Mouse (Mus musculus): ENCODE results near the gene Vamp3. TPM values are rescaled to one million over a fixed set of nuclear protein-coding genes. Genes with fewer than 3 reads are reported as not detected.

Gene Vamp3
- polyA plus RNA-seq, 1 experiment: 54.8 TPM

DNA sequence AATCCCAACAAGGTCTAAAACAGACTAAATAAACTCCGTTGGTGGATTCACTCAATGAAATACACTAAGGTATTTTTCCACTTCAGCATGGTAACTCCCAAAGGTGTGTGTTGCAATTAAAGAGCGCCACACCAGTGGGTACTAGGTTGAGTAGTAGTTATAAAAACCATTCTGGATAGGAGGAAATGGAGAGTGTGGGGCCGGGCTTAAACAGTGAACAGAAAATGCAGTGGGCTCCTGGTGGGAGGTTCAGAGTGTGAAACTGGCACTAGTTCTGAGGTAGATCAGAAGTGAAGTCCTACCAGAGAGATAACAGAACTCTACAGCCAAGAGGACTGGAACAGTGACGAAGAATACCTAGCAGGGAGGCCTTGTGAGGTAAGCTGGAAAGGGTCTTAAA is 871 bp upstream of the Vamp3 start:
- no peak overlapping the region; the same call in 1 of the 2 replicates for H3K4me3 ChIP-seq (ENCODE audit: insufficient read depth, low read length)
- no peak overlapping the region for H3K27ac ChIP-seq (ENCODE audit: insufficient read depth, low read length)
- H3K4me1 ChIP-seq (ENCODE audit: control insufficient read depth, insufficient read depth, low read length): peaks cover 3% of the 10 kb centered on the region; the same call in 1 of the 2 replicates
- TF ChIP-seq POLR2A (IDR thresholded peaks at IDR 0.05; ENCODE audit: extremely low read depth, insufficient read depth, low read length): no peak
- no peak for TF ChIP-seq CTCF (IDR thresholded peaks at IDR 0.05; ENCODE audit: extremely low read depth, insufficient read depth, low read length)

DNA sequence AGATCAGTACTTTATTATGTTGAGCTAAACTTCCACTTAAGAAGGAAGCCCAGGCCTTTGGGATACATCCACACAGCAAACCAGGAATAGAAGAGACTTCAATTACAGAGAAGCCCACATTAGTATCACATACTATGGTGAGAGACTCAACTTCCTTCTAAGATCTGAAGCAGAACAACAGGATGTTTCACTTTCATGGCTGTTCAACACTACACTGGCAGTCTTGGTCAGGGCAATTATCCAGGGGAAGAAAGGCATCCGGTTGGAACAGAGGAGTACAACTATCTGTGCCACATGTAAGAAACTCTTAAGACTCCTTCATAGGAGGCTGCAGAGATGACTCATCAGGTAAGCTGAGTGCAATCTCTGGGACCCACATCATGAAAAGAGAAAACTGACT is 6.6 kb downstream of the Vamp3 start:
- no peak for TF ChIP-seq POLR2A (IDR thresholded peaks at IDR 0.05; ENCODE audit: extremely low read depth, insufficient read depth, low read length)
- no peak for TF ChIP-seq CTCF (IDR thresholded peaks at IDR 0.05; ENCODE audit: extremely low read depth, insufficient read depth, low read length)
- Histone ChIP-seq H3K27ac (ENCODE audit: insufficient read depth, low read length) (no peak overlapping the region), H3K4me3 (ENCODE audit: insufficient read depth, low read length) (no peak overlapping the region), H3K4me1 (ENCODE audit: control insufficient read depth, insufficient read depth, low read length) (peaks cover 3% of the 10 kb centered on the region; the same call in 1 of the 2 replicates)

- Histone ChIP-seq H3K4me1 (ENCODE audit: control insufficient read depth, insufficient read depth, low read length) (peaks cover 3% of the 10 kb centered on the region; the same call in 1 of the 2 replicates), H3K4me3 (ENCODE audit: insufficient read depth, low read length) (no peak overlapping the region), H3K27ac (ENCODE audit: insufficient read depth, low read length) (no peak overlapping the region)
- TF ChIP-seq CTCF (IDR thresholded peaks at IDR 0.05; ENCODE audit: extremely low read depth, insufficient read depth, low read length) (no peak), POLR2A (IDR thresholded peaks at IDR 0.05; ENCODE audit: extremely low read depth, insufficient read depth, low read length) (no peak)
Measured at GRCm38 (mm10) chr4:151046524-151046923, 11.2 kb downstream of the Vamp3 start.

DNA sequence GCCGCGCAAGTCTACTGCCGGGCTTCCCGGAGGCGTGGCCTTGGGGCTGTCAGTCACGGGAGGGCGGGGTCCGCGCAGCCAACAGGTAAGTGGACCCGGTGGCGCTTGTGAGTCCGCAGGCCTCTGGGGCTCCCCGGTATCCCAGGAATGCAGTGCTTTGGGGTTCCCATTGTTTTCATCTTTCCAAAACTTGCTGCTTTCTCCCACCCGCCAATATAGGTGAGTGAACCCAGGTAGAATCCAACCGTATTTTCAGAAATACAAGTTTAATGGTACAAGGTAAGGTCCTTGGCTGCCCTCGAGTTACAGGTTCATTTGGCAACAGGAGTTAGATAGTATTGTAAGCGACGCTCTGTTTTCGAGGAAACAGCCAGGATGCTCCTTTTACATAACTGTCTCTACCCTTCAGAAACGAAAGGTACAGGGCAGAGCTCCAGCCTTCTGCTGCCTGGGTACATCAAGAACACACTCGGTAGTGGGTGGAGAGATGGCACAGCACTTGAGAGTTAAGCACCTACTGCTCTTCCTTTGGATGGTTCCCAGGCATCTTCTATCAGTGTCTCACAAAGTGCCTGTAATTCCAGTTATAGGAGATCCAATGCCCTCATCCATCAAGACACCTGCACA is 12.7 kb downstream of the Vamp3 start:
- H3K4me3 ChIP-seq (ENCODE audit: insufficient read depth, low read length): peak overlapping the region; percentile 61
- TF ChIP-seq CTCF (IDR thresholded peaks at IDR 0.05; ENCODE audit: extremely low read depth, insufficient read depth, low read length) (no peak), POLR2A (IDR thresholded peaks at IDR 0.05; ENCODE audit: extremely low read depth, insufficient read depth, low read length) (0 out of 2 replicates have a peak, but pooled peaks have one; percentile 49)
- peaks cover 2% of the 10 kb centered on the region for H3K4me1 ChIP-seq (ENCODE audit: control insufficient read depth, insufficient read depth, low read length)
- H3K27ac ChIP-seq (ENCODE audit: insufficient read depth, low read length): peak overlapping the region; percentile 92

DNA sequence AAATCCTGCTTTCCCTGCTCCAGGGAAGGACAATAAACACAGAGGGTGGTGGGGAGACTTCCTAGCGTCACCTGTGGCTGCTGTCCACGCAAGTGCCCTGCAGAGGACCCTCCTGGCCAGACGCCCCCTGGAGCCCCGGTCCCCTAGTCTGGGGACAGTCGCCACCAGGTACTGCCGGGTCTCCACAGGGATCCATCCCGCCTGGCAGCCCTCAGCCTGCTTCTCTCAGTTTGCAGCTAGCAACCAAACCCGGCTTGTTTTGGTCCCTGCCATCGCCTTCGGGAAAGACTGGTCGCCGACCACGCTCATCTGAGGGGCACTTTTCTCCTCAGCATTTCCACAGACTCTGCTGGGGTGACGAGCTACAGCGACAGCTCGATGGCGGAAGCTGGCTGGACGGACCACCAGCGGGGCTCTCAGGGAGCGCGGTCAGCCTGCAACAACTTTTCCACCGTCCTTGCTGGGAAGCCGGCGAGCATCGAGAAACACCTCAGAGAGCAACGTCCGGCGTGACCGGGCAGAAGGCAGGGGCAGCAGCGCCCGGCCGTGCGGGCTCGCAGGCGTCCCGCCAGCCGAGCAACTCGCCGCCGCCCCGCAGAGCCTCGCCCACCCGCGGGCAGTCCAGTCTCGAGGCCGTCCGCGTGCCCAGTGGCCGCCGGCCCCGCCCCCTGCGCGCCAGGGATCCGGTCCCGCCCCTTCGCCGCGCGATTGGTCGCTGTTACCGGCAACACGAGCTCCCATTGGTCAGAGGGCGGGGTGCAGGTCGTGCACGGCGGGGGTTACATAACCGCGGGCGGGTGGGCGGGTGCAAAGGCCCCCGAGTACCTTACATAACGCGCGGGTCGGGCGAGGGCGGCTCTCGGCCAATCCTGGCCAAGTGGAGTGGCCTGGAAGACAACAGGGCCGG is 13.5 kb downstream of the Vamp3 start, which contains the start of gene Per3:
Per3 (minus strand) TSS at position 629 of the 907 bp plus-strand sequence.
- peak within 1 kb of the TSS; percentile 97 for H3K27ac ChIP-seq (ENCODE audit: insufficient read depth, low read length)
- TF ChIP-seq CTCF (IDR thresholded peaks at IDR 0.05; ENCODE audit: extremely low read depth, insufficient read depth, low read length) (no peak), POLR2A (IDR thresholded peaks at IDR 0.05; ENCODE audit: extremely low read depth, insufficient read depth, low read length) (peak; percentile 65; the same call in 1 of the 2 replicates)
- H3K4me3 ChIP-seq (ENCODE audit: insufficient read depth, low read length): peak within 1 kb of the TSS; percentile 61

GRCm38 (mm10) chr4:151043281-151043680 is 14.5 kb downstream of the Vamp3 start:
- Histone ChIP-seq H3K27ac (ENCODE audit: insufficient read depth, low read length) (no peak overlapping the region), H3K4me3 (ENCODE audit: insufficient read depth, low read length) (peak overlapping the region; percentile 61), H3K4me1 (ENCODE audit: control insufficient read depth, insufficient read depth, low read length) (peaks cover 2% of the 10 kb centered on the region)
- TF ChIP-seq POLR2A (IDR thresholded peaks at IDR 0.05; ENCODE audit: extremely low read depth, insufficient read depth, low read length) (0 out of 2 replicates have a peak, but pooled peaks have one; percentile 36), CTCF (IDR thresholded peaks at IDR 0.05; ENCODE audit: extremely low read depth, insufficient read depth, low read length) (no peak)

More for the DNA sequence above, 13.5 kb downstream of the Vamp3 start, which contains the start of gene Per3:
- peaks cover 2% of the 10 kb centered on the region for H3K4me1 ChIP-seq (ENCODE audit: control insufficient read depth, insufficient read depth, low read length)

- Histone ChIP-seq H3K4me3 (ENCODE audit: insufficient read depth, low read length) (peak overlapping the region; percentile 28), H3K27ac (ENCODE audit: insufficient read depth, low read length) (no peak overlapping the region), H3K4me1 (ENCODE audit: control insufficient read depth, insufficient read depth, low read length) (peaks cover 2% of the 10 kb centered on the region)
- TF ChIP-seq CTCF (IDR thresholded peaks at IDR 0.05; ENCODE audit: extremely low read depth, insufficient read depth, low read length) (no peak), POLR2A (IDR thresholded peaks at IDR 0.05; ENCODE audit: extremely low read depth, insufficient read depth, low read length) (0 out of 2 replicates have a peak, but pooled peaks have one; percentile 15)
Measured at GRCm38 (mm10) chr4:151041506-151041905, 16.3 kb downstream of the Vamp3 start.

DNA sequence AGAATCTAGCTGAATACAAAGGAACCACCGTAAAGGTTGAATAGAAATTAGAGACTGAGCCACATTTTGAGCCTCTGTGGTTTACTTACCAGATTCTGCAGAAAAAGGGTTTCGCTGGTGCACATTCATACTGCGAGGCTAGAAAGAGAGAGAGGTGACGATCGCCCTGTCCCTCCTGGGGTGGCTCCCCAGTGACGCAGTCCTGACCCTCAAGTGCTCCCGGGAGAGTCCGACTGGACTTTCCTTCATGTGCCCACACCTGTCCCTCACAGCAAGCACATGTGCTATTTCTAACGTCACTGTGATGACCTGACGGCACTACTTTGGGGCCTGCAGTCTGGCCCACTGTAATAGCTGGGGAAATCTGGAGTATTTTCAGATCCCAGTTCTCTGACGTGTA is 20.0 kb downstream of the Vamp3 start:
- H3K4me3 ChIP-seq (ENCODE audit: insufficient read depth, low read length): no peak overlapping the region
- no peak for TF ChIP-seq POLR2A (IDR thresholded peaks at IDR 0.05; ENCODE audit: extremely low read depth, insufficient read depth, low read length)
- no peak for TF ChIP-seq CTCF (IDR thresholded peaks at IDR 0.05; ENCODE audit: extremely low read depth, insufficient read depth, low read length)

DNA sequence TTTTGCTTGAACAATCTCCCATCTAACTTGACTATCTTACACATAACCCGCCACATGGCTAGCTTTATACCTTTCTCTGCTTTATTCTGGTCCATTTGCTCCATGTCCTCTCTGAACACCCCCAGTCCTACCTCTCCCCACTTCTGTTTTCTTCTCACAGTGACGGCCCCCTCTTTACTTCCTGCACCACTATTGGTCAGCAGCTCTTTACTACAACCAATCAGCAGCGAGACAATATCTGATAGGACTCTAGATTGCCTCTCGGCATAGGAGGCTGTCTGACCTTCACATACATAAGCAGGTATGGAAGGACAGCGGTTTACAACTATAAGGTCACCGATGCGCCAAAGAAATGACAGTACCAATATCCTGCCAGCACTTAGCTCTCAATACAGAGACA is 21.2 kb downstream of the Vamp3 start:
- TF ChIP-seq POLR2A (IDR thresholded peaks at IDR 0.05; ENCODE audit: extremely low read depth, insufficient read depth, low read length) (no peak), CTCF (IDR thresholded peaks at IDR 0.05; ENCODE audit: extremely low read depth, insufficient read depth, low read length) (no peak)

More for the DNA sequence above, 20.0 kb downstream of the Vamp3 start:
- H3K27ac ChIP-seq (ENCODE audit: insufficient read depth, low read length): no peak overlapping the region
- peaks cover 2% of the 10 kb centered on the region for H3K4me1 ChIP-seq (ENCODE audit: control insufficient read depth, insufficient read depth, low read length)

More for the DNA sequence above, 21.2 kb downstream of the Vamp3 start:
- no peak overlapping the region for H3K27ac ChIP-seq (ENCODE audit: insufficient read depth, low read length)
- H3K4me3 ChIP-seq (ENCODE audit: insufficient read depth, low read length): no peak overlapping the region
- peaks cover 2% of the 10 kb centered on the region for H3K4me1 ChIP-seq (ENCODE audit: control insufficient read depth, insufficient read depth, low read length)

All from cortical plate, adult 2 months (tissue).